Mouse (Mus musculus) cerebellum, postnatal 10 days (tissue): ENCODE results near the gene Rtn4rl2.
"Not testable (repeated sequence)": the region's sequence is repeated elsewhere in the genome, so short reads cannot be mapped to it uniquely, and the experiment has no call there.

ENCODE experiments used
- DNase-seq, 2 experiments: peaks; one replicate each; pipeline ENCODE4 v3.0.0; 2021; ENCODE audit warnings: mixed read lengths in 2 of 2

Gene Rtn4rl2

GRCm38 (mm10) chr2:84886234-84886731 is at the start of gene Rtn4rl2:
Rtn4rl2 (minus strand) TSS chr2:84886710.
- DNase-seq, result peak; percentile 43 to 46

GRCm38 (mm10) chr2:84935065-84935464 is 48.6 kb upstream of the Rtn4rl2 start:
- DNase-seq, result no peak

GRCm38 (mm10) chr2:84934649-84935007 is 48.1 kb upstream of the Rtn4rl2 start:
- no peak for DNase-seq

- DNase-seq, result no peak
Measured at GRCm38 (mm10) chr2:84933992-84934648, 47.6 kb upstream of the Rtn4rl2 start.

GRCm38 (mm10) chr2:84930186-84930585 is 43.7 kb upstream of the Rtn4rl2 start:
- no peak for DNase-seq

GRCm38 (mm10) chr2:84919601-84920108 is 33.1 kb upstream of the Rtn4rl2 start:
- no peak for DNase-seq

- DNase-seq, result no peak
Measured at GRCm38 (mm10) chr2:84918188-84918587, 31.7 kb upstream of the Rtn4rl2 start.

GRCm38 (mm10) chr2:84916548-84917320 is 30.2 kb upstream of the Rtn4rl2 start:
- no peak for DNase-seq

GRCm38 (mm10) chr2:84915330-84915729 is 28.8 kb upstream of the Rtn4rl2 start:
- no peak for DNase-seq

- DNase-seq, result no peak
Measured at GRCm38 (mm10) chr2:84913881-84914280, 27.4 kb upstream of the Rtn4rl2 start.

- no peak for DNase-seq
Measured at GRCm38 (mm10) chr2:84912722-84913121, 26.2 kb upstream of the Rtn4rl2 start.

- not testable (repeated sequence) for DNase-seq
Measured at GRCm38 (mm10) chr2:84896686-84897085, 10.2 kb upstream of the Rtn4rl2 start.

- no peak for DNase-seq
Measured at GRCm38 (mm10) chr2:84895495-84896198, 9.1 kb upstream of the Rtn4rl2 start.

GRCm38 (mm10) chr2:84893359-84893758 is 6.8 kb upstream of the Rtn4rl2 start:
- DNase-seq, result no peak

GRCm38 (mm10) chr2:84890045-84890340 is 3.5 kb upstream of the Rtn4rl2 start:
- DNase-seq, result peak; percentile 92 to 94

GRCm38 (mm10) chr2:84889316-84890044 is 3.0 kb upstream of the Rtn4rl2 start:
- DNase-seq, result peak in 1 of 2 experiments; percentile 39

- peak; percentile 89 to 90 for DNase-seq
Measured at GRCm38 (mm10) chr2:84888657-84889315, 2.3 kb upstream of the Rtn4rl2 start.

GRCm38 (mm10) chr2:84887411-84888271 is 1.1 kb upstream of the Rtn4rl2 start:
- DNase-seq, result peak; percentile 68 to 78

GRCm38 (mm10) chr2:84886821-84887281 is 341 bp upstream of the Rtn4rl2 start:
- peak; percentile 67 to 70 for DNase-seq

GRCm38 (mm10) chr2:84885084-84886055 is 1.1 kb downstream of the Rtn4rl2 start:
- peak in 1 of 2 experiments; percentile 9 for DNase-seq
